Mouse (Mus musculus) embryo, embryonic 10.5 days (tissue): ENCODE measurements around the gene Hoxa13.

Source experiments
- DNase-seq: peaks from one replicate; pipeline ENCODE4 v3.0.0-alpha.2; 2015; ENCODE audit warnings: low spot score

Gene Hoxa13

DNA sequence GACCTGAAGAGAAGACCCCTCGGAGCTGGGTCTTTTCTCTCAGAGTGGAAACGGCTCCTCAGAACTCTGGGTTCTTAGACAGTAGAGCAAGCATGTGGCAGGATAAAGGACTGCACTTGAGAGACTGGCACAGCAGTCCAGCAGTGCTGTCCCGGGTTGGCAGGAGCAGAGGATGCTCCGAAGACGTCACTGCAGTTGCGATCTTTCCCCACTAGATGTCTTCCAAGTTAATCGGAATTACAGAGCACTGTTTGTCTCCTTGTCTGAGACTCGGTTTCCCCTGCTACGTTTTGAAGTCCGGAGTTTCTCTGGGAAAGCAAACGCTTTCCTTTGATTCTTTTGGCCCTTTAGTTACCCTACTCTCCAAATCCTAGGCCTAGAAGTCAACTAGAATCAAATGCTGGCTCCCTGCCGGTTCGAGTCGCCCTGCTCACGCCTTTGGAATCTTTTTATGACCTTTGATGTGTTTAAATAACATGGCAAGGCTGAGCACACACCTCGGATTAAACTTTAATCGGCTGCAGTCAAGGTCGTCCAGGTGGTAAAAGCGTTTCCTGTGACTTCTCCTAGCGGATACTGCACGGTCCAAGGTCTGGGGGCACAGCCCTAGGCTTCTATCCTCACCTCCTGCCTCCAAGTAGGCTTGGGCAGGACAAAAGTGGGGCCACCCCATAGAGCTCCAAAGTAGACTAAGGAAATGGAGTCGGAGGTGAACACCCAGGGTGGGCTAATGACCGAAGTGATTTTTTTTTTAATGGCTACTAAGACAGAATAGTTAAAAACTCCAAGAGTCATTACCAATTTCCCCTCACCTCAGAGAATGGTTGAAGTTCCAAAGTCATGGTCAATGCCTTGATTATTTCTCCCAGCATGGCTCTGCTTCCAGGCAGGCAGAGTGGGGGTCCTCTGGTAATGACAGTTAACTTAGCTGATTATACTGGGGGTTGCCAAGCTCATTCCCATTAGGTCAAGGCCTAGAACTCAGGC lies 10.1 kb upstream of the Hoxa13 start:
- DNase-seq: peak; percentile 88

DNA sequence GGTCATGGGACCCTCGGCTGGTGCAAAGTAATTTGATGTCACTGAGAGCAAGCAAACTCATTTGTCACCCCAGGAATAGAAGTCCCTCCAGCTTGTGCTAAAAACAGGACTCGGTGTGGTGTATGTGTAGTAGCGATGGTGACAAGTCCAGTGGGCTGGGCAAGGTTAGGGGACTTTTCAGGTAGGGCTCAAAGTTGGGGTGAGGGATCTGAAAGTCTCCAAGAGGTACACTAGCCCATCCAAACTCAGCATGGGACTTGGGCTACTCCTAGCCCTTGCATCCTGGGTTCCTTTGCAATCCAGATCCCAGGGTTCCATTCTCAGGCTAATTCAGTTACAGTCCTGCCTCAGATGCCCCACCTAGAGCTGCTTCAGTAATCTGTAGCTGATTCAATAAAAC lies 8.1 kb upstream of the Hoxa13 start:
- DNase-seq: peak; percentile 35

DNA sequence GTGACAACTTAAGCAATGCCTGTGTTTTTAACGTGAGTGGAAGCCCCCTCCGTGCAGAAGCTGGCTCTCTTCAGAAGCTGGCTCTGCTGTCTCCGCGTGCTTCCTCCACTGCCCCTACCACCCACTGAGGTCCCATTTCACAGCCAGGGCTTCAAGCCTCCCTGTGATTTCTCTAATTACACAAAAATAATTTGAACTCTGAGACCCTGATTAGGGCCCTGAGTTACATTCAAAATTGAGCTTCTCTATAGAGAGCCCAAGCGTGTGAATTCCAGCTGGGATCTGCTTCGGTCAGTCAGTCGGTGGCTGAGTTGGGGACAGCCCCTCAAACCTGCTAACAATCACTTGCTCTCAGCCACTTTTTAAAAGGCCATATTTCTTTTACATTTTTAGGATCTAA lies 7.7 kb upstream of the Hoxa13 start:
- DNase-seq: peak; percentile 45

DNA sequence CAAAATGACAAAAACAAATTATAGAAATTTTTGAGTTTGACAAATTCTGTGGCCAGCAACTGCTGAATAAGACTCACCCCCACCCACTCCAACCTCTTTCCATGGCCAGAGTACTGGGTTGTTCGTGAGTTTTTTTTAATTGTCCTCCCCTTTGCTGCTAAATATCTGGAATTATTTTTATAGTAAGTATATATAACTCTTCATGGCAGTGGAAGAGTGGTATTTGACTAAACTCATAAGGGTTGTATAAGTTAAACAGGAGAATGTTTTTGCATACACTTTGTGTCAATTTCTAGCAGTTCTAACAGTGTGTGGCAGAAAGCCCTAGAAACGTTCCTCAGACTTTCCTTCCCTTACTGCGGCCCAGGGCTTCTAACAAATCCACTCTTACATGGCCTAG lies 7.0 kb upstream of the Hoxa13 start:
- peak; percentile 54 for DNase-seq

- DNase-seq: peak; percentile 52
Observed at GRCm38 (mm10) chr6:52267221-52267620, 6.5 kb upstream of the Hoxa13 start.

DNA sequence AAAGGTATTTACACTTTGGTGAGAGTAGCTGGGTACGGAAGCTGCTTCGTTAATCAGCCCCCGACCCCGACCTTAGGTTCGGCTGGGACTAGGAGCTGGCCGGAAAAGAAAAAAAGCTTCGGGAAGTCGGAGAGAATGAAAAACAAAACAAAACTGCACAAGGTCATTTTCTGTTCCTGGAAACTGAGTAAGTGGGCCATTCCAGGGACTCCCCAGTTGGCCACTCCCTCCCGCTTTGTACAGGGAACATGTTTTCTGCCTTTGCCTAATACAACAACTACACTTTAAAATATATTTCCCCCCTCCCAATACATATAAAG lies 5.9 kb upstream of the Hoxa13 start:
- peak; percentile 56 for DNase-seq

DNA sequence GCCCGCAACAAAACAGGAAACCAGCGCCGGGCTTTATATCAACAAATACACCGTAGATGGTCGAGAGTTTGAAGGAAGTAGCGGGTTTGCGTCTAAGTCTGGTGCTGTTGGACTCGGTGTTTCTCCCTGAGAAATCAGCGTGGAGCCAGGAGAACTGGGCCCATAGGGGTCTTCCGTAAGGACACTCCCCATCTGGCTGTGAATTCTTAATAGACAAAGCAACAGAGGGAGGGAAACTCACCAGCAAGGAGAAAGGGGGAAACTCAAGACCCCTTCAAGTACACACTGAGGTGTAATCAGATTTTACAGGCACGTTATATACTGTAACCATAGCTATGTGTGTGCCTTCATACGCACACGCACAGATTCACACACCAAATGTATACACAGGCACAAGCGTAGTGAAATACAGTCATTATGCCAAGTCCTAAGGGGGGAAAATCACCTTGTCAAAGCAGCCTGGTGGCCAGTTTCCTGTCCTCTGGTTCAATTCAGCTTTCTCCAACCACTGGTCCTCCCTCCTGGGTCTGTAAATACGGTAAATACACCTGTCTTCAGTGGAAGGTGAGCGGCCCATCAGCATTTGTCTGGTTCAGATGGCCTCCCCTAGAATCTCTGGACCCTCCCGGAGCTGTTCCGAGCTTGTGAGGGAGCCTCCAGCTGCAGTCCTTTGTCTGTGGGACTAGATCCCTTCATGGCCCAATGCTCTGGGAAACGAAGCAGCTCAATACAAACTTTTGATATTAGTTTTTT lies 5.4 kb upstream of the Hoxa13 start:
- DNase-seq: peak; percentile 68

DNA sequence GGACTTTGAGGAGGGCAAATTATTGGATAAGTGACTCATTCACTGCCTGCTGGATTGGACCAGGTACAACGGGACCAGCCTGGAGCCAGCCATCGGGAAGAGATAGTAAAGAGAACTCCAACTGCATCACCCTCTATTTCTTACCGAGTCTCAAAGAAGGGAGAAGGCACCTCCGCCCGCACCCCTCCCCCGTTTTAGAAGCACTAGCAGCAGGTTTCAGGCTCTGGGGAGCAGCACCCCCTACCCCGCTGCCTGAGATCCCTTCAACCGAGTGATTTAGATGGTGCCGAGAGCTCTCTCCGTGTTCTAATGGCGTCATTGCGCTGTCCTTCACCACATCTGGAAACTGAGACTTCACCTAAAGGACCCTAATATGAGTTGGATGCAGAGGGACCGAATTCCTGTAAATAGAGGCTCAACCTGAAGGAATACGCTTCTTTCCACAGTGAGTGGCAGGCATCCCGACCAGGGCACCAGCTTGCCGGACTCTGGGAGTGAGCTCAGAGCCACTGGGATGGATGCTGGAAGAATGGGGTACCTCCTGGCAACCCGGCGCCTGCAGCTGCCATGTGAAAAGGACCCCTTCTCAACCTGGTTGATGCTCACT lies 4.7 kb upstream of the Hoxa13 start:
- peak; percentile 54 for DNase-seq

- DNase-seq: peak; percentile 46
Observed at GRCm38 (mm10) chr6:52264106-52264790, 3.6 kb upstream of the Hoxa13 start.

GRCm38 (mm10) chr6:52263321-52263585 lies 2.6 kb upstream of the Hoxa13 start:
- no peak for DNase-seq

DNA sequence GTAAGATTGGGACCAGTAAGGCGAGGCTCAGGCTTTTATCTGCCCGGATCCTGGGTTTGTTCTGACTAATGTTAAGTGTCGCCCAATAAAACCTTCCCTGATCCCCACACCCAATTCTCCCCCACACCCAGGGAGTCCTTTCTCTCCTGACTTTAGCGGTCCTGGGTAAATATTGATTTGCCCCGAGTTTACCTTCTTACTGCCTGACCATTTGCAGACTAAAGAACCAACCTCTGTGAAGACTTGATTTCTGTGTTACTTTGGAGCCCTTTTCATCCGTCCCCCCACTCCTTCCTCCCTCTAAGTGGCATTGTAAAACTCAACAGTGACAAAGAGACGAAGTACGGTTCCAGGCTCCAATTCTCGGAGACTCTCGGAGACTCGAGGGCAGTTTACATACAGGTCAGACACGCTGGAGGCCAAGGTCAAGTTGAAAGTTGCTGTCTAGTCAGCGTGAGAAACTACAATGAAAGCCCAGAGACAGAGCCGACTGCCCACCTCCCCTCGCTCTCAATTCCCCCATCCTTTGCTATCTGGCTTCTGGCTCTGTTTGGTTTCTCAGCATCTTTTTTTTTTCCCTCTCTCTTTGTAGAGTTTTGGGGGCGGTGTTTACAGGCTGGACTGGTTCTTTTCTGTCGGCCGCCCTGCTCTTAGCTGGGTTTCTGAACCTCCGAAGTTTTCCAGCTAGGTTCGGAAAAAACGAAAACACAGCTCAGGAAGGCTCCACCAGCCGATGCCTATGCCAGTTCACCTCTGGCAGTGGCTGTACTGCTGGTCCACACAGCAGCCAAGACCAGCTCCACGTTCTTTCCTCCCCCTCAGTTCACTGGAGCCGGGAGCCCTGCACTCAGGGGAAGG lies 2.0 kb upstream of the Hoxa13 start:
- peak; percentile 60 for DNase-seq

DNA sequence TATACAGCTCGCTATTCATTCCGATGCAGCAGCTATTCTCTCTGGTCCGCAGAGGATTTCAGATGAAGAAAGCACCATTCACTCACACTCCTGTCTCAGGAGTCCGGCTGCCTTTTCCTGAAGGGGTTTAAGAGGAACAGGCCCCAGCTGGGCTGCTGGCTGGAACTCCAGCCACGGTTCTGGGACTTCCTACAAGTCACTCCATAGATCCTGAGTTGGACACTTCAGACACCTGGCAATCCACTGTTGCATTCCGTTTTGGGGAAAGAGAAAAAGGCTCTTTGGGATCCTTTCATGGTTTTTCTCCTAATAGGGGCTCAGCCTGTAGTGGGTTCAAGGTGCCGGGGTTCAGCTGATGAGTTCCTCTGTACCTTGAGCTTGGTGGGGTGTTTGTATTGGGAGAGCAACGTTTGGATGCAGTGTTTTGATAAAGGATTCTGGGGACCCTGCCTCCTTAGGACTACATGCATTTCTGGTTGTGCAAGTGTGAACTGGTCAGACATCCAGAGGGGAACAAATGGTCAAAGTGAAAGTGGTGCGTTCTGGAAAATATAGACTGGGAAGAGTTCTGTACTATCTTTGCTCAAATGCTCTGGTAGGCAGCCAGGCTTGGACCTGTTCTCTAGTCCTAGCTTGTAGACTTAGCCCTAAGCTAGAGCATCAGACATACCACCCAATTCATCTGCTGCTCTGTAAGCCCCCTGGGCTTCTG lies 1.2 kb upstream of the Hoxa13 start:
- DNase-seq: peak; percentile 57

DNA sequence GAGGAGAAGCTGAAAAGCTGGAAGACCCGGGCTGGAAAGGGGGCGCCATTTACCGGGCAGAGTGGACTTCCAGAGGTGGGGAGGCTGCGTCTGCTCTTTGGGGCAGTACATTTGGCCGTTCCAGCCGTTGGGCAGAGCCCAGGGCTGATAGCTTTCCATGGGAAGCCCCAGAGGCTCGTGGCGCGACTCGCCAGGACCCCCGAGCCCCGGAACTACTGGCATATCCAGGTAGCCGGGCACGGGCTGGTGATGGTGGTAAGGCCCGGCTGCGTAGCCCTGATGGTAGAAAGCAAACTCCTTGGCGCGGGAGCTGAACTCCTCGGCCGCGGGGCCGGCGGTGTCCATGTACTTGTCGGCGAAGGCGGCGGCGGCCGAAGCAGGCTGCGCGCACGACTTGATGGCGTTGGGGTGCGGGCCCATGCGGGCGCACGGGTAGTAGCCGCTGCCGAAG lies 844 bp downstream of the Hoxa13 start:
- no peak for DNase-seq

- DNase-seq: no peak
Observed at GRCm38 (mm10) chr6:52259081-52259790, 1.4 kb downstream of the Hoxa13 start.

GRCm38 (mm10) chr6:52256956-52257355 lies 3.7 kb downstream of the Hoxa13 start:
- peak; percentile 95 for DNase-seq

DNA sequence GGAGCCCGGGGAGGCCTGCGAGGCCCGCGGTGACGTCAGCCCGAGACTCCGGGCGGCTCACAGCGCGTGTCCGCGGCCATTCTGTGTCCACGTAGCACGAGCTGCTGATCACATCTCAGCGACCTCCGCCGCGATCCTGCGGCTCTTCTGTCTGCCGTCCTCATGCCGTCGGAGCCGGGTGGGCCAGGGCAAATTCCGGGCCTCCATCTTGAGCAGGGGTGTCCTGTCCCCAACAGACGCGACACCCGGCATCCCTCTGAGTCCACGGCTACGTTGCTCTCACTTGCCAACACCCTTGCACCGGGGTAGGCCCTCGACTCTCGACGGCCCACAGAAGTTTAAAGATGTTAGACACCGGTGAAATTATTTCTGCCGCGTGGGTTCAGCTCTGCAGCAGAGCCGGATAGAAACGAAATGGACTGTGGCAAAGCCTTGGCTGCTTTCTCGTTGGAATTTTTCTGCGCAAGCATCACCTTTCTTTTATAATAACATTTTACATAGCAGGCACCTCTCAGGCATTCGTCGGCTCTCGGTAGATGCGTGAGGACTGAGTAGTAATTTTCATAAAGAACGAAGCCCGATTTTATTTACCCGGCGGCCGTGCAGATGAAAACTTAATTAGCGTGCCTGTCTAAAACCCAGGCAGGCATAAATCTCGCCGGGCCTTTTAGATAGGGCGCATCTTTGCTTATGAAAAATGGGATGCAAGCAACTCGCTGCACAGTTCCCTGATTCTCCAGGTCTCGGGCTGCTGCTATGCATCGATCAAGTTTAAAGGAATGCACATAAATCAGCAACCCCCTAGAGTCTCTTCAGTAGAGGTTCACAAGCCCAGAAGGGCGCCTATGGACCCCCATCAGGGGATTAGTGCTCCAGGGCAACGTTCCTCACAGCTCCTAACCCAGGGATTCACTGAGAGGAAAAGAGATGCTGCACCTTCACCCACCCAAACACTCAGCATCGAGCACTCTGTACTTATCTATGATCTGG lies 6.9 kb downstream of the Hoxa13 start:
- DNase-seq: no peak

DNA sequence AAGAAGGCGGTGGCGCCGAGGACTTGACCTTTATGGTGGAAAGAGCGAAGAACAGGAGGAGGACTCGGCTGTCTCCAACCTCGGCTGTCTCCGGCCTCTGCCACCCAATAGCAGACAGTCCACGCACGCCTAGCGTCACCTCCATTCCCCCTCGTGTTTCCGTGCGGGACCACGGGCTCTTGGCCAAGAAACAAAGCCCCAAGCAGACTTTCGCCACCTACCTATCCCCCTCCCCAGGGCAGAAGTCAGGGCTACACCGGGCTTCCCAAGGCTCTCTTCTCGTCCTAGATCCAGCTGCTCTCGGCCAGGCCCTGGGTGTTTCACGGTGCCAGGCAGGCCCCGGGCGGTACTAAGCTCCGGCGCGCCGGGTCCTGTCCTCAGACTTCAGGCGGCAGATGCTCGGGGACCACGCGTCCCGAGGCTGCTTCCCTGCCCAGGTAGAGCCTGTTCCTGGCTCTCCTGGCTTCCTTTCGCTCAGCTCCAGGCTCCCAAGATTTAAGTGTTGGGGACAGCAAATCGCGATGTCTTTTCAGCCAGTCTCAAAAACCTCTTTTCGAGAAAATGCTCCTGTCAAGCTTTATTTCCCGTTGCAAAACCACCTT lies 7.8 kb downstream of the Hoxa13 start:
- no peak for DNase-seq

GRCm38 (mm10) chr6:52252016-52252774 lies 8.5 kb downstream of the Hoxa13 start:
- no peak for DNase-seq
